Mouse (Mus musculus) kidney, adult 2 months (tissue): ENCODE results near the gene Aars2.

Experiments
- CTCF ChIP-seq: fragments of 200-500 bp; conservative IDR thresholded peaks from 2 replicates; pipeline ENCODE4 v1.5.1; 2011; ENCODE audit warnings: low read depth, mild to moderate bottlenecking, control low read depth, low read length, moderate library complexity, mixed read lengths; ENCODE audit not compliant: insufficient read depth, insufficient read length
- POLR2A ChIP-seq: fragments of 200-500 bp; IDR thresholded peaks from one replicate; pipeline ENCODE4 v1.6.1; 2011; ENCODE audit warnings: low read depth, low read length, control low read depth

DNA sequence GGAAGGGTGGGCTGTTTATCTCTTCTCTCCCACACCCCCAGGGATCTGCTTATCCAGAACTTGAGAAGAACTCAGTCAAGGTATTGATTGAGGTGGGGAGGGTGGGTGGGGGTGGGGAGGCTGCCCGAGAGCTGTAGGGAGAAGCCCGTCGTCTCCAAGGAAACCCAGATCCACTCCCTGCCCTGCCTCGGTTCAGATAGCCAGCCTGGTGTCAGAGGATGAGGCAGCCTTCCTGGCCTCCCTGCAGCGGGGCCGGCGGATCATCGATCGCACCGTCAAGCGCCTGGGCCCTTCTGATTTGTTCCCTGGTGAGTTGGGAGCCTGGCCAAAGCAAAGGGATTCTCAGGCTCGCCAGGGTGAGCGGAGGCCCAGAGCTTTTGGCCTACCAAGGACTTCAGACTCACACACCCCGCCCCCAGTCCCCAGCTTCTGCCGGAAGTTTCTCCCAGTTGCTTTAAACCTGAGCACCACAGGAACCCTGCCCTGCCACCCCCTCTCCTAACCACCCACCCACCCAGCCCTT, 8.6 kb downstream of the Aars2 start:
- TF ChIP-seq CTCF (no peak), POLR2A (no peak)
